8 mouse cellular contexts compared by ENCODE assay signal in the genomic region with DNA sequence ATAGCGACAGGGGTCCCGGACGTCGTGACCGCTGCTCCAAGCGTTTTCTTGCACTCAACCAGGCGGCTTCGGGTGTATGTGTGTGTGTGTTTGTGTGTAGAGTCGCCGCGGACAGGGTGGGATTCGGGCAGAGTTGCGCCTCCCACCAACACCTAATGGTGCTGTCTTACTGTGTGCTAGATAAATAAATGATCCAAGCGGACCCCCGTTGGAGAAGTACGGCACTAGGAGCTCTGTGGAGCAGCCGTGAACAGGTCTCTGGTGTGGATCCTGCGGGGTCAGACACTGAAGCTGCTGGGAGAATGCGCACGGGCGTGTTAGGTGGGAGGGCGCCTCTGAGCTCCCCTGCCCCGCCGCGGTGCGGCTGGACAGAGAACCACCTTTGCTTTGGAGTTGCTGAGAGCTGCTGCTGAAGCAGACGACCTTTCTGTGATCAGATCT. TPM values are rescaled to one million over a fixed set of nuclear protein-coding genes. Genes with fewer than 3 reads are reported as not detected.
DNase-seq lines count a peak whose midpoint lies in the region; ATAC-seq lines count a peak whose summit lies in the region.

No protein-coding gene starts in this region.

- 3% methylated on average over 27 of the region's 27 CpGs for WGBS in heart, embryonic 11.5 days (ENCODE audit: insufficient replicate concordance)

- ATAC-seq in heart, embryonic 11.5 days (replicated peaks; ENCODE audit: insufficient number of reproducible peaks, low FRiP score, low TSS enrichment) = no peak

- H3K36me3 ChIP-seq in heart, embryonic 11.5 days (ENCODE audit: control insufficient read depth, insufficient read depth, low read length) = no peaks in the 10 kb centered on the region

- H3K9me3 ChIP-seq in heart, embryonic 11.5 days (replicated peaks; ENCODE audit: control insufficient read depth, low read length) = no peaks in the 10 kb centered on the region

- intact Hi-C loops in left cerebral cortex, postnatal 25 days (cut with DNase I) = loop anchor here (5.0 kb wide), 3 partner anchors 381 to 481 kb away; no protein-coding TSS in a partner anchor

- peaks cover 63% of the 10 kb centered on the region for H3K27me3 ChIP-seq in heart, embryonic 11.5 days (ENCODE audit: control insufficient read depth, insufficient read depth, low read length)

- H3K4me1 ChIP-seq in heart, embryonic 11.5 days (ENCODE audit: control insufficient read depth, insufficient read depth, low read length) = peaks cover 5% of the 10 kb centered on the region; the same call in 1 of the 2 replicates

- H3K4me3 ChIP-seq in heart, embryonic 11.5 days (ENCODE audit: low read depth, low read length) = peak overlapping the region; percentile 55

- H3K27ac ChIP-seq in heart, embryonic 11.5 days (ENCODE audit: low read depth, low read length) = no peak overlapping the region

- DNase-seq in heart, adult 9 months (ENCODE audit: low spot score in 2 of 2) = no peak
- peak; percentile 58 for DNase-seq in cerebellum, adult 8-10 months
- DNase-seq in frontal cortex, postnatal 10 days (ENCODE audit: low spot score in 2 of 2) = peak; percentile 36 to 46
- DNase-seq in left cerebral cortex, postnatal 25 days (ENCODE audit: low spot score in 2 of 2) = peak; percentile 72 to 79
- peak; percentile 68 for DNase-seq in right cerebral cortex, adult 18-20 months
- DNase-seq in lung, postnatal 25 days (ENCODE audit: low spot score) = no peak
- no peak for DNase-seq in urinary bladder, adult 2 months (ENCODE audit: low spot score)

- H3K4me2 ChIP-seq in heart, embryonic 11.5 days = peak overlapping the region; percentile 90

- no peak overlapping the region for H3K9ac ChIP-seq in heart, embryonic 11.5 days (ENCODE audit: low read depth, low read length)

RNA-seq across cellular contexts. Expression of a gene that starts 0.9 kb away (rescaled TPM):
- polyA plus RNA-seq in heart, embryonic 11.5 days (2014; fragmentation: Nextera tagmentation; extraction: Ambion mirVana) = 0.06 and 0.08 TPM in 2 replicates
- 10 to 100 TPM; 71.8 to 72.5 TPM for total RNA-seq in left cerebral cortex, postnatal 25 days (2021)
- 0.01 TPM in 1 of 2 replicates, not detected in the other for polyA plus RNA-seq in urinary bladder, adult 2 months (2012; rRNA removed)

Comparison
In these comparisons a context has a peak if more than half of its experiments do, and no peak if none do; other contexts are left out.
1. DNase-seq: peak in cerebellum, adult 8-10 months (single experiment), frontal cortex, postnatal 10 days (2 of 2), left cerebral cortex, postnatal 25 days (2 of 2) and right cerebral cortex, adult 18-20 months (single experiment); none in heart, adult 9 months (0 of 2), lung, postnatal 25 days (single experiment) and urinary bladder, adult 2 months (single experiment).